Mouse (Mus musculus) limb, embryonic 10.5 days (tissue): ENCODE data around the gene Lamb1. TPM values are rescaled to one million over a fixed set of nuclear protein-coding genes. Genes with fewer than 3 reads are reported as not detected.

Experiments
- DNase-seq: peaks from one replicate; pipeline ENCODE4 v3.0.0-alpha.2; 2017; ENCODE audit warnings: low spot score
- H3K27ac ChIP-seq: fragments of 300-500 bp; sonication (generic); 2 replicates; pipeline ENCODE4 v1.5.1; 2016; ENCODE audit warnings: mild to moderate bottlenecking
- H3K27me3 ChIP-seq: fragments of 300-500 bp; sonication (generic); 2 replicates; pipeline ENCODE4 v1.6.1; 2016; ENCODE audit warnings: low read depth, mild to moderate bottlenecking; ENCODE audit not compliant: poor library complexity, severe bottlenecking
- H3K36me3 ChIP-seq: fragments of 300-500 bp; sonication (generic); 2 replicates; pipeline ENCODE4 v1.6.1; 2016; ENCODE audit warnings: mild to moderate bottlenecking, moderate library complexity
- H3K4me1 ChIP-seq: fragments of 300-500 bp; sonication (generic); 2 replicates; pipeline ENCODE4 v1.6.1; 2016
- H3K4me3 ChIP-seq: fragments of 300-500 bp; sonication (generic); 2 replicates; pipeline ENCODE4 v1.5.1; 2016; ENCODE audit warnings: mild to moderate bottlenecking, moderate library complexity
- H3K9me3 ChIP-seq: fragments of 300-500 bp; sonication (generic); replicated peaks from 2 replicates; pipeline ENCODE4 v1.6.1; 2016; ENCODE audit warnings: mild to moderate bottlenecking
- WGBS: fragments of 180-500 bp; shearing (Covaris S2); methylation state at CpG from one replicate; pipeline ENCODE4 v1.1.7; 2016; 5-methylcytosine and 5-hydroxymethylcytosine counted together
- polyA plus RNA-seq: library from polyadenylated mRNA; unstranded; fragments of >200 nt; fragmentation: Nextera tagmentation; extraction: Ambion mirVana; gene quantifications from 2 replicates; pipeline ENCODE4 v1.2.1, GENCODE M21; 2016

Lamb1 gene
- polyA plus RNA-seq, 1 experiment from 2014 or later, result 44.6 TPM

- H3K27ac ChIP-seq, result no peak overlapping the region
- 91% methylated on average over 10 of the region's 10 CpGs for WGBS
- peaks cover 100% of the 10 kb centered on the region for H3K36me3 ChIP-seq
- H3K27me3 ChIP-seq, result no peaks in the 10 kb centered on the region
- no peak for DNase-seq
- no peaks in the 10 kb centered on the region for H3K9me3 ChIP-seq
- peaks cover 17% of the 10 kb centered on the region for H3K4me1 ChIP-seq
- H3K4me3 ChIP-seq, result no peak overlapping the region
Observed at GRCm38 (mm10) chr12:31275411-31275810, 10.4 kb downstream of the Lamb1 start.

- no peaks in the 10 kb centered on the region for H3K9me3 ChIP-seq
- H3K36me3 ChIP-seq, result peaks cover 99% of the 10 kb centered on the region
- no peak overlapping the region for H3K4me3 ChIP-seq
- no peaks in the 10 kb centered on the region for H3K4me1 ChIP-seq
- DNase-seq, result no peak
- no peak overlapping the region for H3K27ac ChIP-seq
- no peaks in the 10 kb centered on the region for H3K27me3 ChIP-seq
- WGBS, result 95% methylated on average over 11 of the region's 11 CpGs
Observed at GRCm38 (mm10) chr12:31278270-31278669, 13.2 kb downstream of the Lamb1 start.

GRCm38 (mm10) chr12:31280318-31280717, 15.3 kb downstream of the Lamb1 start:
- Histone ChIP-seq H3K4me3 (no peak overlapping the region), H3K36me3 (peaks cover 99% of the 10 kb centered on the region), H3K4me1 (no peaks in the 10 kb centered on the region), H3K27ac (no peak overlapping the region), H3K27me3 (no peaks in the 10 kb centered on the region), H3K9me3 (no peaks in the 10 kb centered on the region)
- WGBS, result 91% methylated on average over 7 of the region's 7 CpGs
- DNase-seq, result no peak

GRCm38 (mm10) chr12:31281100-31281591, 16.1 kb downstream of the Lamb1 start:
- no peaks in the 10 kb centered on the region for H3K9me3 ChIP-seq
- H3K4me3 ChIP-seq, result no peak overlapping the region
- no peak overlapping the region for H3K27ac ChIP-seq
- H3K4me1 ChIP-seq, result no peaks in the 10 kb centered on the region
- H3K27me3 ChIP-seq, result no peaks in the 10 kb centered on the region
- 88% methylated on average over 9 of the region's 9 CpGs for WGBS
- peaks cover 99% of the 10 kb centered on the region for H3K36me3 ChIP-seq
- no peak for DNase-seq

GRCm38 (mm10) chr12:31282241-31282640, 17.2 kb downstream of the Lamb1 start:
- H3K27me3 ChIP-seq, result no peaks in the 10 kb centered on the region
- H3K9me3 ChIP-seq, result no peaks in the 10 kb centered on the region
- 89% methylated on average over 5 of the region's 5 CpGs for WGBS
- no peak overlapping the region for H3K27ac ChIP-seq
- H3K36me3 ChIP-seq, result peaks cover 99% of the 10 kb centered on the region
- no peak for DNase-seq
- no peak overlapping the region for H3K4me3 ChIP-seq
- no peaks in the 10 kb centered on the region for H3K4me1 ChIP-seq

GRCm38 (mm10) chr12:31283131-31283530, 18.1 kb downstream of the Lamb1 start:
- 93% methylated on average over 4 of the region's 4 CpGs for WGBS
- Histone ChIP-seq H3K27ac (no peak overlapping the region), H3K36me3 (peaks cover 99% of the 10 kb centered on the region), H3K4me1 (no peaks in the 10 kb centered on the region), H3K4me3 (no peak overlapping the region), H3K27me3 (no peaks in the 10 kb centered on the region), H3K9me3 (no peaks in the 10 kb centered on the region)
- no peak for DNase-seq

GRCm38 (mm10) chr12:31283617-31284136, 18.6 kb downstream of the Lamb1 start:
- 87% methylated on average over 4 of the region's 4 CpGs for WGBS

GRCm38 (mm10) chr12:31289046-31289445, 24.0 kb downstream of the Lamb1 start:
- Histone ChIP-seq H3K27me3 (no peaks in the 10 kb centered on the region), H3K9me3 (no peaks in the 10 kb centered on the region), H3K4me3 (no peak overlapping the region), H3K4me1 (peaks cover 6% of the 10 kb centered on the region), H3K27ac (no peak overlapping the region), H3K36me3 (peaks cover 95% of the 10 kb centered on the region)
- no peak for DNase-seq
- 90% methylated on average over 10 of the region's 10 CpGs for WGBS

More at GRCm38 (mm10) chr12:31283617-31284136, 18.6 kb downstream of the Lamb1 start:
- no peak overlapping the region for H3K27ac ChIP-seq
- H3K4me1 ChIP-seq, result no peaks in the 10 kb centered on the region
- no peaks in the 10 kb centered on the region for H3K9me3 ChIP-seq
- DNase-seq, result no peak
- no peaks in the 10 kb centered on the region for H3K27me3 ChIP-seq
- H3K36me3 ChIP-seq, result peaks cover 99% of the 10 kb centered on the region
- no peak overlapping the region for H3K4me3 ChIP-seq

- H3K9me3 ChIP-seq, result no peaks in the 10 kb centered on the region
- peaks cover 82% of the 10 kb centered on the region for H3K36me3 ChIP-seq
- no peak for DNase-seq
- H3K27ac ChIP-seq, result no peak overlapping the region
- no peak overlapping the region for H3K4me3 ChIP-seq
- WGBS, result 88% methylated on average over 3 of the region's 3 CpGs
- peaks cover 24% of the 10 kb centered on the region for H3K4me1 ChIP-seq
- no peaks in the 10 kb centered on the region for H3K27me3 ChIP-seq
Observed at GRCm38 (mm10) chr12:31290951-31291350, 25.9 kb downstream of the Lamb1 start.

GRCm38 (mm10) chr12:31293361-31294142, 28.5 kb downstream of the Lamb1 start:
- Histone ChIP-seq H3K27ac (no peak overlapping the region), H3K36me3 (peaks cover 73% of the 10 kb centered on the region), H3K4me3 (no peak overlapping the region), H3K4me1 (peaks cover 42% of the 10 kb centered on the region), H3K27me3 (no peaks in the 10 kb centered on the region), H3K9me3 (no peaks in the 10 kb centered on the region)
- no peak for DNase-seq
- 79% methylated on average over 15 of the region's 15 CpGs for WGBS

GRCm38 (mm10) chr12:31294526-31294925, 29.5 kb downstream of the Lamb1 start:
- no peak overlapping the region for H3K4me3 ChIP-seq
- WGBS, result 62% methylated on average over 10 of the region's 10 CpGs
- no peak for DNase-seq
- H3K36me3 ChIP-seq, result peaks cover 73% of the 10 kb centered on the region
- H3K4me1 ChIP-seq, result peaks cover 42% of the 10 kb centered on the region
- peak overlapping the region; percentile 74; the same call in 1 of the 2 replicates for H3K27ac ChIP-seq
- H3K27me3 ChIP-seq, result no peaks in the 10 kb centered on the region
- no peaks in the 10 kb centered on the region for H3K9me3 ChIP-seq

GRCm38 (mm10) chr12:31294996-31295395, 30.0 kb downstream of the Lamb1 start:
- 59% methylated on average over 11 of the region's 11 CpGs for WGBS
- DNase-seq, result no peak
- Histone ChIP-seq H3K4me3 (no peak overlapping the region), H3K4me1 (peaks cover 42% of the 10 kb centered on the region), H3K36me3 (peaks cover 73% of the 10 kb centered on the region), H3K27me3 (no peaks in the 10 kb centered on the region), H3K9me3 (no peaks in the 10 kb centered on the region), H3K27ac (peak overlapping the region; percentile 74)

- peaks cover 73% of the 10 kb centered on the region for H3K36me3 ChIP-seq
- H3K27me3 ChIP-seq, result no peaks in the 10 kb centered on the region
- H3K4me1 ChIP-seq, result peaks cover 42% of the 10 kb centered on the region
- peak overlapping the region; percentile 74; the same call in 1 of the 2 replicates for H3K27ac ChIP-seq
- H3K4me3 ChIP-seq, result no peak overlapping the region; the same call in 1 of the 2 replicates
- DNase-seq, result peak; percentile 61
- H3K9me3 ChIP-seq, result no peaks in the 10 kb centered on the region
- 10% methylated on average over 3 of the region's 3 CpGs for WGBS
Observed at GRCm38 (mm10) chr12:31295505-31295904, 30.5 kb downstream of the Lamb1 start.
